Mouse (Mus musculus) lung, embryonic 14.5 days (tissue): ENCODE results near the gene Foxn4. TPM values are rescaled to one million over a fixed set of nuclear protein-coding genes. Genes with fewer than 3 reads are reported as not detected.

Experiments
- ATAC-seq: fragments of 200-750 bp; cut with Nextera tagmentation; 2 replicates; pipeline ENCODE4 v1.8.0; 2017; ENCODE audit warnings: mild to moderate bottlenecking, moderate TSS enrichment, moderate library complexity; ENCODE audit not compliant: insufficient read depth
- DNase-seq: peaks from one replicate; pipeline ENCODE4 v3.0.0-alpha.2; 2015
- H3K27ac ChIP-seq: fragments of 300-500 bp; sonication (generic); 2 replicates; pipeline ENCODE4 v1.5.1; 2014; ENCODE audit warnings: low read depth, mild to moderate bottlenecking, moderate library complexity
- H3K27me3 ChIP-seq: fragments of 300-500 bp; sonication (generic); 2 replicates; pipeline ENCODE4 v1.6.1; 2014; ENCODE audit warnings: low read length, control low read depth; ENCODE audit not compliant: insufficient read depth
- H3K36me3 ChIP-seq: fragments of 300-500 bp; sonication (generic); 2 replicates; pipeline ENCODE4 v1.6.1; 2014; ENCODE audit warnings: control low read depth; ENCODE audit not compliant: insufficient read depth
- H3K4me1 ChIP-seq: fragments of 300-500 bp; sonication (generic); 2 replicates; pipeline ENCODE4 v1.6.1; 2014; ENCODE audit warnings: antibody characterized with exemption, control low read depth; ENCODE audit not compliant: insufficient read depth
- H3K4me2 ChIP-seq: fragments of 300-500 bp; sonication (generic); 2 replicates; pipeline ENCODE4 v1.6.1; 2014; ENCODE audit warnings: mild to moderate bottlenecking
- H3K4me3 ChIP-seq: fragments of 300-500 bp; sonication (generic); 2 replicates; pipeline ENCODE4 v1.5.1; 2014; ENCODE audit warnings: low read depth, low read length
- H3K9ac ChIP-seq: fragments of 300-500 bp; sonication (generic); 2 replicates; pipeline ENCODE4 v1.6.1; 2014
- H3K9me3 ChIP-seq: fragments of 300-500 bp; sonication (generic); 2 replicates; pipeline ENCODE4 v1.6.1; 2016; ENCODE audit warnings: low read depth, low read length, control low read depth
- CTCF ChIP-seq: IDR thresholded peaks from 2 replicates; pipeline ENCODE4 v1.5.1; 2016; ENCODE audit warnings: antibody characterized with exemption, low read depth
- whole genome bisulfite sequencing: fragments of 180-500 bp; shearing (Covaris S2); extraction: QIAGEN DNeasy Blood & Tissue Kit; methylation state at CpG from one replicate; pipeline ENCODE4 v1.1.7; 2014; 5-methylcytosine and 5-hydroxymethylcytosine counted together
- polyA plus RNA-seq: library from polyadenylated mRNA; unstranded; fragments of >200 nt; fragmentation: Nextera tagmentation; extraction: Ambion mirVana; gene quantifications from 2 replicates; pipeline ENCODE4 v1.2.1, GENCODE M21; 2014

The Foxn4 gene
- 0.16 and 0.22 TPM in 2 replicates for polyA plus RNA-seq

DNA sequence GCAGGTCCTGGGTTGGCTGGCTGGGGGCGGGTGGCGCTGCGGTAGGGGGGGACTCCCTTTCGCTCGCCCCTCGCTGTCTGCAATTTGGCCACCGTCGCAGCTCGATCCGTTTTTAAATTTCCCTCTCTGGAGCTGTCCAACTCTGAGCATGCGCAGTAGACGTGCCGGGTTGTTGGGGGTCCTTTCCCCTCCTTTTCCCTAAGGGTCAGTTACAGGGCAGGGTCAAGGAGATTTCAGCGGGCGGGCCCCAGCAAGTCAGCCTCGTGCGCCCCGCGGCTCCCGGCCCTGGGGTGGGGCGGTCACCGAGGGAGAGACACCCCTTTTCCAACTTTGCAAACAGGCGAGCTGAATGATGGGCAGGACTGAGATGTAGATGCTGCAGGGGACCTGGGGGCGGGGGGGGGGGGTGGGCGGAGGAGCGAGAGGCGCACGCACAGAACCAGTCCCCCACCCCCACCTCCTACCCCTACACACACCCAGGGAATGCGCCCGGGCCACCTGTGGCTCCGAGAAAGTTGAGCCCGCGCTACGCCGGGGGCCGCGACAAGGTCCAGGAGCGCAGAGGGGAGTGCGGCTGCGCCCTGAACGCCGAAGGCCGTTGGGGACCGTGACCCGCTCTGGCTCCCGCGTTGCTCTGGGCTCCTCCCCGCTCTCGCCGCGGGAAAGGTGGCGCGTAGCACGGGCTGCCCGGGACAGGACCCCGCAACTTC, at the start of gene Foxn4:
Foxn4 (minus strand) TSS at position 115 of the 710 bp plus-strand sequence.
- WGBS, result under 1% methylated on average over 55 of the region's 56 CpGs
- ATAC-seq, result no peak
- peaks cover 72% of the 10 kb centered on the region for H3K27me3 ChIP-seq

DNA sequence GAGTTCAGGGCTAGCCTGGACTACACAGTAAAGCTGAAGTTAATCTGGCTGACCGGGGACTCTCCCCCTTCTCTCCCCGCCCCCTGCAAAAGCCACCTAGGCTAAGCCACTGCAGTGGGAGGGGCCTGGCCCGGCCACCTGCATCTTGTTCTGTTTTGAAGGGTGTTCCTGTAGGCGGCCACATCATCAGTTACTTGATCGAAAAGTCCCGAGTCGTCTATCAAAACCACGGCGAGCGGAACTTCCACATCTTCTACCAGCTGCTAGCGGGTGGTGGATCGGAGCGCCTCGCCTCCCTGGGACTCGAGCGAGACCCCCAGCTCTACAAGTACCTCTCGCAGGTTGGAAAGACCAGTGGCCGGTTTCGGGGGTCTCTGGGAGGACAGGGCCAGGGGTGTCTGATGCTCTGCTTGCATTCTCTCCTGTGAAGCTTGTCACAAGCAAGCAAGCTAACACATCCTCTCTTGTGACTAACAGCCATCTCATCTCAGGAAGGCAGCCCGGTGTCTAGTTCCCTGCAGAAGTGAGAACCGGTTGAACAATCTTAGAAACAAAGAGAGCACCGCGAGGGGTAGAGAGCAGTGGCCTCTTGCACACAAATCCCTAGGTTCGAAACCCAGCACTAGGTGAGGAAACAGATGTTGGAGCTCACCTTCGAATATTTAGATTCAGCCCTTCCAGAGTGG, 49.6 kb upstream of the Foxn4 start:
- WGBS, result 53% methylated on average over 25 of the region's 25 CpGs
- TF ChIP-seq CTCF, result no peak
- Histone ChIP-seq H3K27me3 (no peaks in the 10 kb centered on the region), H3K36me3 (no peaks in the 10 kb centered on the region), H3K9me3 (no peaks in the 10 kb centered on the region), H3K9ac (no peak overlapping the region), H3K27ac (no peak overlapping the region), H3K4me3 (no peak overlapping the region), H3K4me2 (no peak overlapping the region), H3K4me1 (no peaks in the 10 kb centered on the region)
- ATAC-seq (no peak), DNase-seq (no peak)

More for the DNA sequence above, at the start of gene Foxn4:
- Histone ChIP-seq H3K36me3 (no peaks in the 10 kb centered on the region), H3K27ac (no peak within 1 kb of the TSS), H3K4me1 (no peaks in the 10 kb centered on the region), H3K4me2 (peak within 1 kb of the TSS; percentile 59), H3K9ac (no peak within 1 kb of the TSS), H3K4me3 (peak within 1 kb of the TSS; percentile 31), H3K9me3 (no peaks in the 10 kb centered on the region)
- TF ChIP-seq CTCF, result no peak
- peak; percentile 45 for DNase-seq

DNA sequence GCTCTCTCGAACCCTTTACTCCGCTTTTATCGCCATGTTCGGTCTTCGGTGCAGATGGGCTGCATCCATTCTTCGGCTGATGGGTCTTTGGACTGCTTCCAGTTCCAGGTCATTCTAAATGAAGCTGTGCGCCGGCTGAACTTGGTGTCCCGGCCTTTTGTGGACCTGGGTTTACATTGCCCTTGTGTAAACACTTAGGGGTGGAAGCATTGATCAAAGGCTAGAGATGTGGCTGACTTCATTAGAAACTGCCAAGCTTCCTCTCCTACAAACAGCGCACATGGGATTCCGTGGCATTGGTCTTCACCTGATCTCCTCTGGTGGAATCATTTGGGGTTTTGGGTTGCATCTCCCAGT, 36.1 kb upstream of the Foxn4 start:
- Histone ChIP-seq H3K36me3 (no peaks in the 10 kb centered on the region), H3K4me3 (peak overlapping the region; percentile 25), H3K4me1 (no peaks in the 10 kb centered on the region), H3K27ac (no peak overlapping the region), H3K4me2 (peak overlapping the region; percentile 65), H3K9me3 (no peaks in the 10 kb centered on the region), H3K9ac (peak overlapping the region; percentile 45), H3K27me3 (no peaks in the 10 kb centered on the region)
- ATAC-seq, result no peak; the same call in 1 of the 2 replicates
- WGBS, result 13% methylated on average over 11 of the region's 11 CpGs
- no peak for TF ChIP-seq CTCF
- peak; percentile 50 for DNase-seq

DNA sequence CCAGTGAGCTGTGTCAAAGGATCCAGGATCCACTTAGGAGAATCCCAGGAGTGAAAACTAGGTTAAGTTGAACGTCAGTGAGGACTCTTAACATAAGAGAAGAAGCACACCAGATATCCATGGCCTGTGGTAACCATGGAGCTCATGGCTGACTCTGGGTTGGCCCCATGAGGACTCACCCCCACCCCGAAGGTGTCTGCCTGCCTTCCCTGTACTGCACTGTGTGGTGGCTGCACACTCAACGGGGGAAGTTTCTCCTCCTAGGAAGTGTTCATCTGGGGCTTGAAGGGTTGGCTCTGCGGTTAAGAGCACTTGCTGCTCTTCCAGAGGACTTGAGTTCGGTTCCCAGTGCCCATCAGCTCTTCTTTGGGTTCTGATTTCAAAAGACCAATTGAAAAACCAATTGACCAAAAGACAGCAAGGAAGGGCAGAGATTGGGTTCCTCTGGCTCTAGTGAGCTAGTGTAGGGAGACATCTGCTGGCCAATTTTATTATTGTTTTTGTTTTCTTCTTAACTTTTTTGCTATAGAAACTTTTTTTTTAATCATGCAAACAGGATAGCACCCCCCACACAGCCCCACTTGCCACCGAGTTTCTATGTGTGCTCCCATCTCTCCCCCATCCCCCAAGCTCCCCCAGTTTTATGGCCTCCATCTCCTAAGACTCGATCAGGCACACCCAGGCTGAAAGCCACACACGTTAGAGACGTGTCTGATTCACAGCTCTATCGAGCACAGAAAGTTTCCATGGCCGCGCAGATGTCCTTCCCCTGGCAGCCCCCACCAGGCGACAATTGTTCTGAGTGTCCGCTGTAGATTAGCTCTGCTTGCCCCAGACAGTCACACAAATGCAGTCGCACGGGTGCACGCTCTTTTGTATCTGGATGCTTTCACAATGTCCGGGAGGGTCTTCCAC, 35.4 kb upstream of the Foxn4 start:
- no peaks in the 10 kb centered on the region for H3K4me1 ChIP-seq
- no peaks in the 10 kb centered on the region for H3K36me3 ChIP-seq
- ATAC-seq (peak; percentile 48; the same call in 1 of the 2 replicates), DNase-seq (peak; percentile 97)
- H3K9me3 ChIP-seq, result no peaks in the 10 kb centered on the region
- no peak overlapping the region for H3K27ac ChIP-seq
- H3K27me3 ChIP-seq, result no peaks in the 10 kb centered on the region
- WGBS, result 30% methylated on average over 18 of the region's 18 CpGs
- peak overlapping the region; percentile 65 for H3K4me2 ChIP-seq
- peak; percentile 73 for TF ChIP-seq CTCF
- H3K9ac ChIP-seq, result peak overlapping the region; percentile 45
- peak overlapping the region; percentile 25 for H3K4me3 ChIP-seq

DNA sequence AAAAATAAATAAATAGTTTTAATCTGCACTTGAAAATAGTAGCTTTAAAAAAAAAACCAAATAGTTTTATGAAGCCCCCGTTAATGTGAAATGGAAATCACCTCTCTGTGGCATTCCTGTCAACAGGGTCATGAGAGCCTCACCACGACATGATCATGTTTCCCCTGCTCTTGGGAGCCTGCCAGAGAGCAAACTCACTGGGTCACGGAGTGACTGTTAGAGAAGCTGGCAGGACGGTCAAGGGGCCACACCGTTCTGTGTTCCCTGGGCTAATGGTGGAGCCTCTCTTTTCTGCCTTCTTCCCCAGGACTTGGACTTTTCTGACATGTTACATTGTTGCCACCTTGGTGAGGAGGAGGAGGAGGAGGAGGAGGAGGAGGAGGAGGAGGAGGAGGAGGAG, 32.9 kb upstream of the Foxn4 start:
- H3K4me1 ChIP-seq, result no peaks in the 10 kb centered on the region
- no peaks in the 10 kb centered on the region for H3K36me3 ChIP-seq
- no peak overlapping the region for H3K4me3 ChIP-seq
- ATAC-seq, result no peak
- no peaks in the 10 kb centered on the region for H3K27me3 ChIP-seq
- whole genome bisulfite sequencing, result 29% methylated on average over 5 of the region's 5 CpGs
- no peak overlapping the region for H3K27ac ChIP-seq
- H3K9ac ChIP-seq, result no peak overlapping the region
- TF ChIP-seq CTCF, result no peak
- no peak overlapping the region for H3K4me2 ChIP-seq
- no peaks in the 10 kb centered on the region for H3K9me3 ChIP-seq
- DNase-seq, result no peak

DNA sequence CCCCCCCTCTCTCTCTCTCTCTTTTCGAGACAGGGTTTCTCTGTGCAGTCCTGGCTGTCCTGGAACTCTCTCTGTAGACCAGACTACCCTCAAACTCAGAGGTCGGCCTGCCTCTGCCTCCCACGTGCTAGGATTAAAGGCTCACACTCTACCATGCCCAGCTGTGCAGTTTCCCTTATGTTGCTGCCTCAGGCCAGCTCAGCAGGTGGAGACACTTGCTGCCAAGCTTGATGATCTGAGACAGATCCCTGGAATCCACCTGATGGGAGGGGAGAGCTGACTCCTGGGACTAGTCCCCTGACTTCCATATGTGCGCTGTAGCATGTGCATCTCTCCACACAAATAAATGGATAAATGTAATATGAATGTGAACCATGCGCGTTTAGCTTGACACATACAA, 29.6 kb upstream of the Foxn4 start:
- no peak for TF ChIP-seq CTCF
- Histone ChIP-seq H3K4me1 (no peaks in the 10 kb centered on the region), H3K9ac (no peak overlapping the region), H3K9me3 (no peaks in the 10 kb centered on the region), H3K4me3 (no peak overlapping the region), H3K36me3 (no peaks in the 10 kb centered on the region), H3K4me2 (no peak overlapping the region), H3K27me3 (no peaks in the 10 kb centered on the region), H3K27ac (no peak overlapping the region)
- WGBS, result 74% methylated on average over 6 of the region's 6 CpGs
- ATAC-seq, result no peak
- DNase-seq, result no peak
